Mouse (Mus musculus) left cerebral cortex, adult 11 months (tissue): ENCODE results near the gene Psmc2.

Experiments
- DNase-seq: peaks from one replicate; pipeline ENCODE4 v3.0.0; 2022; ENCODE audit warnings: low spot score

The Psmc2 gene

DNA sequence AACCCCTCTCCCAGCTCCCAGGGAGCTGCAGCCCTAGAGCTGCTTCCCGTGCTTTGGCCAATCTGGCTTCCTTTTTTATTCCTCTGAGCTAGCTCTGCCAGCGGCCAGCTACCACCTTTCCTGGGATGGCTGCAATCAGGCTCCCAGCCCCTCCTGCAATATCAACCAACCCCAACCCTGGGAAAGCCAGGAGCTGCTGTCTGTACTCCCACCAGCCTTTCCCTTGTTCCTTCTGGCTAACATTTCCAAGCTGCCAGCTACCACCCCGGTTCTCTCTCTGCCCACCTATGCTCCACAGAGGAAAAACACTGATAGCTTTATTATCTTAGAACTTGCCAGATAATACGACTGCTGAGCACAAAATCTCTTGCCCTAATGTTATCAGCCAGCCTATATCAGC is 19.8 kb downstream of the Psmc2 start:
- DNase-seq, result no peak

- DNase-seq, result no peak
Measured at GRCm38 (mm10) chr5:21810924-21811323, 25.8 kb downstream of the Psmc2 start.

DNA sequence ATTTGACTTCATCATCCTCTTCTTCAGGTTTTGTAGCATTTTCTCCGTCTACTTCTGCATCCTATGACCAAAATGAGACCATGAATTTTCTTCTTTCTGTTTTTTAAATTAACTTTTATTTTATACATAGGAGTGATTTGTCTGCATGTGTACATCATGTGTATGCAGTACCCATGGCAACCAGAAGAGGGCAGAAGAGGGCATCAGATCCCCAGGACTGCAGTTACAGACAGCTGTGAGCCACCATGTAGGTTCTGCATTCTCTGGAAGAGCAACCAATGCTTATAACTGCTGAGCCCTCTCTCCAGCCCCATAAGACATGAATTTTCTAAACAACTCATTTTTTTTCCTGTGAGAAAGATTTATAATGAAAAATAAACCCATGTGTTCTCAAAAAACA is 28.9 kb downstream of the Psmc2 start:
- DNase-seq, result no peak

DNA sequence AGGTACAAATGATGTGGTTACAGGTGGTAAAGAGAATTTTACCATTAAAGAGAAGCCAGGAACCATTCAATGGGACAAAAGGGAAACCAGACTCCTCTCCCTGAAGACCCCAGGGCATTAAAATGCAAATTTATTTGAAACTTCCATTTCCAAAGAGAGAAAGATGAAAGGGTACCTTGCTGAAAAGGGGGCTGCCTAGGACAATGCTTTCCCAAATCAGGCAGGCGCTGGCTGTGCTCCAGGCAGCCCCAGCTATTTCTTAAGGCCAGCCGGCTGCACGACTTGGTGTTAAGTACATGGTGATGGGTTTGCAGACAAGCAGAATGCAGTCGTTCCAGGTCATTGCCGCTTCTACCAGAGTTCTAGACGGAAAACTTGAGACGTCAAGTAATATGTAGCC is 41.3 kb downstream of the Psmc2 start:
- no peak for DNase-seq

DNA sequence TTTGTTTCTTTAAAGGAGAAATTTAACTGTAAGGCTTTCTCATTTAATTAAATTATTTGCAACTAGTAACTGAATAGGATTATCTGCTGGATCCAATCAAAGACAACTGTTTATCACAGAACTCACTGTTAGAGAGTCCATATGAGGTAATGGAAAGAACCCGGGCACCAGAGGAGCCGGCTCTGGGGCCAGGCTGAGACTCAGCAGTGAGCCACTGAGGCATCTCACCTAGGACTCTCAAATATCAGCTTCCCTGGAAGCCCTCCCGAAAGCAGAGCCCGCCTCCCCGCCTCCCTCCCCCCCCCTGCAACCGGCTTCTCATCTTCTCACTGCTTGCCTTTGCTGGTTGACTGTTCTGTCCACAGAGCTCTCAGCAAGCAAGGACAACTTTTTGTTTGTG is 42.6 kb downstream of the Psmc2 start:
- no peak for DNase-seq

- DNase-seq, result peak; percentile 17
Measured at GRCm38 (mm10) chr5:21828855-21829254, 43.8 kb downstream of the Psmc2 start.

DNA sequence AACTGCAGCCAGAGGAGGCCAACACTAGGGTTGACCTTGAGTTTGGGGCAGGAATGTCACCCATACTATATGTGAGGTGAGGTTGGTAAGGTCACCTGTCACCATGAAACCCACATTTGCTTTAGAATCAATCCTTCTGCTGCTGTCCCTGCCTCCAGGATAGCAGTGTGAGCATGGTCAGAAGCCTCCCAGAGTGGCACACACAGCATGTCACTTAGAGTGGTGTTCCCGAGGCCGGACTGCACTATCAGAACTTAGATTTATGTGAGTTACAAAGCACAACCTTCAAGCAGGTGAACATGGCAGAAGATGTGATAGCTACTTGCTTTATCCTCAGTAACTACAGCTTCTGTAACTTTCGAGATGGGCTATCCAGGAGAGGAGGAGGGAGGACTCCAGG is 46.7 kb downstream of the Psmc2 start:
- DNase-seq, result no peak

GRCm38 (mm10) chr5:21844676-21845075 is 59.6 kb downstream of the Psmc2 start:
- no peak for DNase-seq

- DNase-seq, result no peak
Measured at GRCm38 (mm10) chr5:21846616-21847290, 61.7 kb downstream of the Psmc2 start.

DNA sequence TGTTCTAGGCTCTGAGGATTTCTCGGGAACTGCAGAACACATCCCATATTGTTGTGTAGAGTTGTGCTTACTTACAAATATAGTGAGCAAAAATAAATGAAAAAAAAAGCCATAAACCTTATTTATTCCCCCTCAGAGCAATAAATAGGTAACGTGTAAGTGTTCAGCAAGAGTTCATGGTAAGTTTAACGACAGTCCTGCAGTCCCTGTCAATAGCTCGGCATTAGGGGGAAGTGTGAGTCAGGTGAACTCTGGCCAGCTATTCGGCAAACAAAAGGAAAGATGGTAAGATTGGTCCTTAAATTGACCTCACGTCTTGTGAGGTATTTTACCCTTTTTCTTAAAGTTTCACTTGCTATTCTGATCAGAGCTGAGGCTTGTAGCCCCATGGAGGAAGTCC is 62.4 kb downstream of the Psmc2 start:
- no peak for DNase-seq

DNA sequence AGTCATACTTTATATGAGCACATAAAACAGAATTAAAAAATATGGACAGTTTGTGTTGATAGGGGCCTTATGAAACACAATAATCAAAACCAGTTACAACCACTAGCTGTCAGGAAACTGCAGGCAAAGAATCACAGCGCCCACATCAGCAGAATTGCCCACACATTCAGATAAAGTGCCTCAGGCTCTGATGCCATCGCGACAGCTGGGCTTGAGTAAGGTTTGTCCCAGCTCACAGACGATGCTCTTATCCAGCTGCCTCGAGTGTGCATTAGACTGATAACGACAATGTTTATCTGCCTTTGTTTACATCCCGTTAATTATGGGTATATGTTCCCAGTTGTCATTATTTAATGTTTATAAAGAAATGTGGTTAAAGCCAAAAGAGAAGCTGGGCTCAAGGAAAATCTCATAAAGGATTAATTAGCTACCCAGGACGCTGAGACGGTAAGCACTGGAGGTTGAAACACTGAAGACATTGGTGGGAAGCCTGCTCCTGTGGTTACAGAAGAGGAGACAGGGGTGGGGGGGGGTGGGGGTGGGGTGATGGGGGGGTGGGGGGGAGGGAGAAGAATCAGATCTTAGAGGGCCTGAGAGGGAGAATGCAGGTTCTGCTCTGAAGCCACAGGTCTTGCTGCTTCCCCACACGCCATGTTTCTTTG is 66.7 kb downstream of the Psmc2 start:
- no peak for DNase-seq
